Mouse (Mus musculus) kidney, embryonic 14.5 days (tissue): ENCODE results near the gene Tgfb2. TPM values are rescaled to one million over a fixed set of nuclear protein-coding genes. Genes with fewer than 3 reads are reported as not detected.

Experiments used
- ATAC-seq: fragments of 200-750 bp; cut with Nextera tagmentation; 2 replicates; pipeline ENCODE4 v1.8.0; 2017; ENCODE audit warnings: moderate number of reproducible peaks, mild to moderate bottlenecking, moderate TSS enrichment, moderate library complexity; ENCODE audit not compliant: low FRiP score, low TSS enrichment
- H3K27ac ChIP-seq: fragments of 300-500 bp; sonication (generic); 2 replicates; pipeline ENCODE4 v1.5.1; 2014; ENCODE audit warnings: low read depth, mild to moderate bottlenecking, low read length, moderate library complexity, mixed read lengths
- H3K27me3 ChIP-seq: fragments of 300-500 bp; sonication (generic); 2 replicates; pipeline ENCODE4 v1.6.1; 2014; ENCODE audit warnings: mild to moderate bottlenecking, low read length; ENCODE audit not compliant: control insufficient read depth, insufficient read depth
- H3K36me3 ChIP-seq: fragments of 300-500 bp; sonication (generic); 2 replicates; pipeline ENCODE4 v1.6.1; 2014; ENCODE audit warnings: low read length, mixed read lengths; ENCODE audit not compliant: control insufficient read depth, insufficient read depth
- H3K4me1 ChIP-seq: fragments of 300-500 bp; sonication (generic); 2 replicates; pipeline ENCODE4 v1.6.1; 2014; ENCODE audit warnings: low read length, mixed read lengths; ENCODE audit not compliant: control insufficient read depth, insufficient read depth
- H3K4me2 ChIP-seq: fragments of 300-500 bp; sonication (generic); replicated peaks from 2 replicates; pipeline ENCODE4 v1.6.1; 2014; ENCODE audit warnings: low read depth, mild to moderate bottlenecking, low read length
- H3K4me3 ChIP-seq: fragments of 300-500 bp; sonication (generic); 2 replicates; pipeline ENCODE4 v1.5.1; 2014; ENCODE audit warnings: mild to moderate bottlenecking, low read length
- H3K9ac ChIP-seq: fragments of 300-500 bp; sonication (generic); 2 replicates; pipeline ENCODE4 v1.6.1; 2014; ENCODE audit warnings: low read depth, mild to moderate bottlenecking, low read length, moderate library complexity
- H3K9me3 ChIP-seq: fragments of 300-500 bp; sonication (generic); 2 replicates; pipeline ENCODE4 v1.6.1; 2016; ENCODE audit warnings: low read length; ENCODE audit not compliant: control insufficient read depth
- WGBS: fragments of 180-500 bp; shearing (Covaris S2); extraction: QIAGEN DNeasy Blood & Tissue Kit; methylation state at CpG from one replicate; pipeline ENCODE4 v1.1.7; 2014; 5-methylcytosine and 5-hydroxymethylcytosine counted together
- polyA plus RNA-seq: library from polyadenylated mRNA; unstranded; fragments of >200 nt; fragmentation: Nextera tagmentation; extraction: Ambion mirVana; gene quantifications from 2 replicates; pipeline ENCODE4 v1.2.1, GENCODE M21; 2014

The Tgfb2 gene
- polyA plus RNA-seq, 1 experiment from 2014 or later = 15.4 TPM

DNA sequence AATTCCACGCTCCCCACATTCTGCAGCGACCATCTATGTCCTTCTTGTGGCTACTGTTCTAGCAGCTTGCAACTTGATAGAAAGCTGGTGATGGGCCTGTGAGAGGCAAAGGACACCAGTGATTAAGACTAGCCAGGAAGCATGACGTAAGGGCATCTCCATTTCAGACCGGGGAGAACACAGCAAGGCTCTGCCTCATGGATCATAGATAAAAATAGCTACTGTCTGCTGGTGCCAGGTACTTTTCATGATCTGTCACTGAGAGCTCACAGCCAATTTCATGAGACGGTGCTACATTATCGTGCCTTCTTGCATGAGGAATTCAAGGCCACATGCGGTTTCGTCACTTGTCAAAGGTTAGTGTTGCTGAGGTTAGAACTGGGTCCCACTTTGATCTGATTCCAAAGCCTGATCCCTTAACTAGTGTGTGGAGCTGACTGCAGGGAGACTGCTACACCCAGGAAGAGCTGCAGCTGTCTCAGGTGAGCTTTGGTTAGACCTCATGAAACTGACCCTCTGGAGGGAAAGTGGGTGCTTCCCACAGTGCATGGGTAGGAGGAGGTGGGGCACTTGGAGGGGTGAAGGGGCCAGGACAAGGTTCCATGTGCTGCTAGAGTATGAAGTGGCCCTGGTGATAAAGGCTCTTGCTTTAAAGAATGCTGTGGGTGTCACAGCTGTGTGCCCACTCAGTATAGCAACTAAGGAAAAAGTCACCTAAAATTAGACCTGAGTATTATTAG is 118.6 kb downstream of the Tgfb2 start:
- Histone ChIP-seq H3K9ac (no peak overlapping the region; the same call in 1 of the 2 replicates), H3K27ac (no peak overlapping the region), H3K4me1 (no peaks in the 10 kb centered on the region), H3K4me2 (no peak overlapping the region), H3K27me3 (no peaks in the 10 kb centered on the region), H3K36me3 (no peaks in the 10 kb centered on the region), H3K9me3 (no peaks in the 10 kb centered on the region), H3K4me3 (no peak overlapping the region)
- 84% methylated on average over 8 of the region's 8 CpGs for WGBS
- ATAC-seq = no peak

GRCm38 (mm10) chr1:186585571-186586164 is 120.1 kb downstream of the Tgfb2 start:
- WGBS = 42% methylated on average over 2 of the region's 2 CpGs
- H3K36me3 ChIP-seq = no peaks in the 10 kb centered on the region
- H3K4me3 ChIP-seq = no peak overlapping the region
- H3K4me2 ChIP-seq = no peak overlapping the region
- H3K27ac ChIP-seq = no peak overlapping the region
- no peak for ATAC-seq
- H3K9me3 ChIP-seq = no peaks in the 10 kb centered on the region
- H3K27me3 ChIP-seq = no peaks in the 10 kb centered on the region
- no peak overlapping the region for H3K9ac ChIP-seq
- H3K4me1 ChIP-seq = no peaks in the 10 kb centered on the region

DNA sequence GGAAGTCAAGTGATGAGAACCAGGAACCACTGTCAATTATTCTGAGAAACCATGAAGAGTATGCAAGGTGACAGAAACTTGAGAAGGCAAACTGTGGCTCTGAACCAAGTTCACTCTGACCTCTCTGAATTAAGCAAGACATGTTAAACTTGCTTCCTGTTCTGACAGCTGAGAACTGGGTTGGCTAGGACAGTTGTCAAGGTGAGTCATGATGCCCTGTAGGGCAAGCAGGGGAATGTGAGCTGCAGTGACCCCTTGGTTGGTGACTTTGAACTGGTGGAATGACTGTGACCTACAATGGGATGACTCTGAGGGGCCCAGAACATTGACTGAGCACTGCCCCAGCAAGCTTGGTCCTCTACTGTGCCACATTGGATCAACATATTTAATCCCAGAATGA is 121.9 kb downstream of the Tgfb2 start:
- Histone ChIP-seq H3K4me1 (no peaks in the 10 kb centered on the region), H3K27me3 (no peaks in the 10 kb centered on the region), H3K27ac (no peak overlapping the region), H3K4me3 (no peak overlapping the region), H3K9ac (no peak overlapping the region), H3K9me3 (no peaks in the 10 kb centered on the region), H3K36me3 (no peaks in the 10 kb centered on the region), H3K4me2 (no peak overlapping the region)
- no peak for ATAC-seq

GRCm38 (mm10) chr1:186582113-186582512 is 123.7 kb downstream of the Tgfb2 start:
- 81% methylated on average over 6 of the region's 6 CpGs for WGBS
- no peak overlapping the region for H3K4me3 ChIP-seq
- H3K36me3 ChIP-seq = no peaks in the 10 kb centered on the region
- H3K9ac ChIP-seq = no peak overlapping the region
- H3K27me3 ChIP-seq = no peaks in the 10 kb centered on the region
- no peaks in the 10 kb centered on the region for H3K4me1 ChIP-seq
- no peak for ATAC-seq
- H3K9me3 ChIP-seq = no peaks in the 10 kb centered on the region
- no peak overlapping the region for H3K27ac ChIP-seq
- no peak overlapping the region for H3K4me2 ChIP-seq

- H3K4me1 ChIP-seq = no peaks in the 10 kb centered on the region
- 79% methylated on average over 2 of the region's 2 CpGs for WGBS
- no peak overlapping the region for H3K4me2 ChIP-seq
- no peaks in the 10 kb centered on the region for H3K36me3 ChIP-seq
- H3K27me3 ChIP-seq = no peaks in the 10 kb centered on the region
- H3K9me3 ChIP-seq = no peaks in the 10 kb centered on the region
- no peak for ATAC-seq
- no peak overlapping the region for H3K27ac ChIP-seq
- no peak overlapping the region for H3K4me3 ChIP-seq
- H3K9ac ChIP-seq = no peak overlapping the region
Measured at GRCm38 (mm10) chr1:186581666-186582065, 124.1 kb downstream of the Tgfb2 start.

DNA sequence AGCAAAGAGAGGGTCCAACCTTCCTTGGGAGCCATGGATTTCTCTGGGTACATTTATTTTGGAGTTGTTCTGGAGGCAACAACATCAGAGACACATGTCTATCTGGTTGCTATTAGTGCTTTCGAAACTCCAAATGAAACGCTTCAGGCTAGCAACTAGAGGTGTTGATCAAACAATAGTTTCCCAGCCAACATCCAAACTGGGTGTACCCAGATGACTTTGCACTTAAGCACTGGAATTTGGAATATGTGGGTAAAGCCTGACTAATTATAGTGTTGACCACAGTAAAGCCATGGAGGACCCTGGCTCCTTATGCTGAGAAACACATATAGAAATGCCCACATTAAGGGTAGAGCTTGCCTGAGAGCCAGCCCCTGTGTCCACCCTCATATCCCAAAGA is 124.7 kb downstream of the Tgfb2 start:
- no peak overlapping the region for H3K4me3 ChIP-seq
- WGBS = 83% methylated on average over 2 of the region's 2 CpGs
- H3K4me2 ChIP-seq = no peak overlapping the region
- no peaks in the 10 kb centered on the region for H3K27me3 ChIP-seq
- ATAC-seq = no peak
- no peaks in the 10 kb centered on the region for H3K36me3 ChIP-seq
- H3K9me3 ChIP-seq = no peaks in the 10 kb centered on the region
- H3K4me1 ChIP-seq = no peaks in the 10 kb centered on the region
- H3K27ac ChIP-seq = no peak overlapping the region
- no peak overlapping the region for H3K9ac ChIP-seq

DNA sequence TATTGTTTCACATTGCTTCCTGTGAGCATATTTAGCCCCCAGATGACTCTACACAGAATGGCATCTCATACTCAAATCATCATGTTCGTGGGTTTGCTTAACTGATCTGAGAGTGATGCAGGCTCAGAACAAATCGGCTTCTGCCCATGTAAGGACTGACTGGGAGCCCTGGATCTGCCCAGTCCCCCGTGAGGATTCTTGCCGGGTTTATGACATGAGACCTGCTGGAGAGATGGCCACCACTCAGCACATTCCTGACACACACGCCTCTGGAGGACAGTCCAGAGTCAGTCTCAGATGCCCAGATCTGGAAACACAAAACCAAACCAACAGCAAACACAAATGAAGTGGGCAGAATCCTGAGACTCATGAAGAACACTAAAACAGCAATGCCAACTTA is 128.5 kb downstream of the Tgfb2 start:
- Histone ChIP-seq H3K27me3 (no peaks in the 10 kb centered on the region), H3K36me3 (no peaks in the 10 kb centered on the region), H3K9me3 (no peaks in the 10 kb centered on the region), H3K9ac (no peak overlapping the region), H3K27ac (no peak overlapping the region), H3K4me1 (no peaks in the 10 kb centered on the region), H3K4me2 (no peak overlapping the region), H3K4me3 (no peak overlapping the region)
- 79% methylated on average over 5 of the region's 5 CpGs for WGBS
- ATAC-seq = no peak

DNA sequence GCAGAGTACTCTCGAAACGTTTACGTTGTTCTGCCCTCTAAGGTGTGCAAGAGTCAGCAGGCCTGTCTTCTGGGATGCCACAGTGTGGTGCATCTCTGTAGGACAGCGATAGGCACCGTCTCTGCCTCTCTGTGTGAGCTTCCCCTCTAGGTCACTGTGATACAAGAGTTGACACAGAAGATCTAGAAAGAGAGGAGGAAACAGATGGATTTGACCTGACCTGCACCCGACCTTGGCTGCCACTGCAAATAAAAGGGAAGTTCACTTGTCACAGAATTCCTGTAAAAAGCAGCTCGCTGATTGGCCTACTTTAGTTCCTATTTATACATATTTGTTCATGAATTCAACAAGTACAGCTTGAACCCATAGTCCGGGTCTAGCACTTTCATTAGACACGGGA is 130.2 kb downstream of the Tgfb2 start:
- H3K4me2 ChIP-seq = no peak overlapping the region
- ATAC-seq = no peak
- WGBS = 53% methylated on average over 9 of the region's 9 CpGs
- H3K27me3 ChIP-seq = no peaks in the 10 kb centered on the region
- H3K4me1 ChIP-seq = no peaks in the 10 kb centered on the region
- H3K9me3 ChIP-seq = no peaks in the 10 kb centered on the region
- no peak overlapping the region for H3K4me3 ChIP-seq
- H3K27ac ChIP-seq = no peak overlapping the region
- H3K9ac ChIP-seq = no peak overlapping the region
- H3K36me3 ChIP-seq = no peaks in the 10 kb centered on the region

DNA sequence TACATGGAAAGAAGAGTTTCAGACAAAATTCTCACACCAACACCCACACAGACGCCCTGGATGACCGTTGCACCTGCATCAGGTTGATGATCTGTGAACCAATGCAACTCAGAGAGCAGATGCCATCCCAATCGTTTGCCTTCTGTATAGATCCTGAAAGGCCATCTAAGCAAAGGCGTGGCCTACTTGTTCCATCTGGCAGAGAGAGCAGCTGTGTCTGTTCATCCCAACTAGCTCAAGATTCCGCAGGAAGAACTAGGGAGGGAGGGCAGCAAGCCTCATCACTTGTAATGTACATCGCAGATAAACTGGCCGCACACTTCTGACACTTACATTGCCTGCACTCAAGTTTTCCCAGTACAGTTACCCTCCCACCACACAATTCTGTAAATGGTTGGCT is 130.7 kb downstream of the Tgfb2 start:
- no peak for ATAC-seq
- H3K36me3 ChIP-seq = no peaks in the 10 kb centered on the region
- H3K4me1 ChIP-seq = no peaks in the 10 kb centered on the region
- 71% methylated on average over 7 of the region's 7 CpGs for WGBS
- H3K4me3 ChIP-seq = no peak overlapping the region
- H3K27ac ChIP-seq = no peak overlapping the region
- H3K27me3 ChIP-seq = no peaks in the 10 kb centered on the region
- H3K9ac ChIP-seq = no peak overlapping the region
- H3K4me2 ChIP-seq = no peak overlapping the region
- H3K9me3 ChIP-seq = no peaks in the 10 kb centered on the region
